Mouse (Mus musculus) liver, postnatal 0 days (tissue): ENCODE measurements around the gene Gm49450. TPM values are rescaled to one million over a fixed set of nuclear protein-coding genes. Genes with fewer than 3 reads are reported as not detected.

Experiments
- ATAC-seq: fragments of 200-750 bp; cut with Nextera tagmentation; 2 replicates; pipeline ENCODE4 v1.8.0; 2017; ENCODE audit warnings: mild to moderate bottlenecking, moderate library complexity
- DNase-seq: peaks from one replicate; pipeline ENCODE4 v3.0.0-alpha.2; 2016
- H3K27ac ChIP-seq: fragments of 300-500 bp; sonication (generic); 2 replicates; pipeline ENCODE4 v1.5.1; 2014; ENCODE audit warnings: antibody characterized with exemption, moderate library complexity, mild to moderate bottlenecking, low read depth
- H3K27me3 ChIP-seq: fragments of 300-500 bp; sonication (generic); 2 replicates; pipeline ENCODE4 v1.6.1; 2014; ENCODE audit warnings: low read length, control low read depth, mixed read lengths; ENCODE audit not compliant: insufficient read depth
- H3K36me3 ChIP-seq: fragments of 300-500 bp; sonication (generic); replicated peaks from 2 replicates; pipeline ENCODE4 v1.6.1; 2014; ENCODE audit warnings: mild to moderate bottlenecking, control low read depth, low read length, moderate library complexity, mixed read lengths; ENCODE audit not compliant: insufficient read depth
- H3K4me1 ChIP-seq: fragments of 300-500 bp; sonication (generic); 2 replicates; pipeline ENCODE4 v1.6.1; 2014; ENCODE audit warnings: antibody characterized with exemption, mild to moderate bottlenecking, control low read depth; ENCODE audit not compliant: insufficient read depth
- H3K4me2 ChIP-seq: fragments of 300-500 bp; sonication (generic); 2 replicates; pipeline ENCODE4 v1.6.1; 2014; ENCODE audit warnings: low read depth, mild to moderate bottlenecking, low read length, moderate library complexity, mixed read lengths
- H3K4me3 ChIP-seq: fragments of 300-500 bp; sonication (generic); 2 replicates; pipeline ENCODE4 v1.5.1; 2014; ENCODE audit warnings: low read depth, low read length
- H3K9ac ChIP-seq: fragments of 300-500 bp; sonication (generic); replicated peaks from 2 replicates; pipeline ENCODE4 v1.6.1; 2014; ENCODE audit warnings: mild to moderate bottlenecking, moderate library complexity
- H3K9me3 ChIP-seq: fragments of 300-500 bp; sonication (generic); 2 replicates; pipeline ENCODE4 v1.6.1; 2016; ENCODE audit warnings: mild to moderate bottlenecking, control low read depth, low read length, mixed read lengths
- CTCF ChIP-seq: sonication (generic); IDR thresholded peaks from 2 replicates; pipeline ENCODE4 v1.5.1; 2016; ENCODE audit warnings: antibody characterized with exemption, low read depth
- EP300 ChIP-seq: IDR thresholded peaks from 2 replicates; pipeline ENCODE4 v1.6.1; 2016; ENCODE audit warnings: antibody characterized with exemption, low read depth, mild to moderate bottlenecking
- WGBS: fragments of 180-500 bp; shearing (Covaris S2); extraction: QIAGEN DNeasy Blood & Tissue Kit; methylation state at CpG from one replicate; pipeline ENCODE4 v1.1.7; 2014; ENCODE audit not compliant: insufficient replicate concordance; 5-methylcytosine and 5-hydroxymethylcytosine counted together
- polyA plus RNA-seq: library from polyadenylated mRNA; unstranded; fragments of >200 nt; fragmentation: Nextera tagmentation; extraction: Ambion mirVana; gene quantifications from 2 replicates; pipeline ENCODE4 v1.2.1, GENCODE M21; 2015

Gene Gm49450
- not detected in 2 replicates for polyA plus RNA-seq

DNA sequence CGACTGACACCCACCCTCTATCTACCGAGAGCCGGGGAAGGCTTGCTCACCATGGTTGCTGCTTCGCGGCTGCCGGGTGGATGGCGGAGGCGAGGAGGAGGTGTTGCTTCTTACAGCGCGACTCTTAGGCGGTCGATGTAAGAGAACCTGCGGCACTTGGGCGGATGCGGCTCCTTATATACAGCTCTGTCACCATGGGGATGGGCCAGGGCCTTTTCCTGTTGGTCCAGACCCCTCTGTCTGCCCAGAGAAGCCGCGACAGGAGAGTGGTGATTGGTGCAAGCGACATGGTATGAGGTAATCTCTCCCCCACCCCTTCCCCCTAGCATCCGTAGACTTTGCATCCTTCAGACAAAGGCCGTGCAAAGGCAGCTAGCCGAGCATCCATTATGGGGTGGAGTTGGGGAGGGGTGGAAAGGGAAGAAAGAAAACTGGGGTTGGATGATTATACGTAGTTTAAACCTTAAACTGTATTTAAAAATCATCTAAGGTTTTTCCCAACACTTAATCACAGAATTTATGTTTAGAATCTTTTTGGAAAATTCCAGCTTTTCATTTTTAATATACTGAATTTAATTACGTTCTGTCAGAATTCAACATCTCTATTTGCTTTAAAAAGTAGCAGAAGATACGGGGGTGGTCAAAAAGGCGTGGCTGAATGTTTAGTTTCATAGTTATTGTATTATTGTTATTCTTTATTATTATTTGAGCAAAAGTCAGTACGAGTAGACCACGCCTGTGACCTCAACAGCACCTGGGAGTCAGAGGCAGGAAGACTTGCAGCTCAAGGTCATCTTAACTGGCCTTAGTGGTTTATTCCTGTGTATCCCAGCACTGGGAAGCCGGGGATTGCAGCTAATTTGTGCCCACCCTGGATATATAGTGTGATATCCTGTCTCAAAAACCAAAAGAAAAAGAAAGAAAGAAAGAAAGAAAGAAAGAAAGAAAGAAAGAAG lies at the start of gene Gm49450, which contains the start of gene Tuba1a:
TSS of gene Gm49450 (minus strand) at position 151 of the 956 bp plus-strand sequence.
TSS of gene Tuba1a (minus strand) at position 303 of the 956 bp plus-strand sequence.
- TF ChIP-seq CTCF (no peak), EP300 (no peak)
- Histone ChIP-seq H3K27ac (peak within 1 kb of the TSS; percentile 50; the same call in 1 of the 2 replicates), H3K36me3 (no peaks in the 10 kb centered on the region), H3K27me3 (peaks cover 10% of the 10 kb centered on the region; the same call in 1 of the 2 replicates), H3K4me3 (peak within 1 kb of the TSS; percentile 62), H3K9me3 (no peaks in the 10 kb centered on the region), H3K4me2 (peak within 1 kb of the TSS; percentile 88), H3K9ac (peak within 1 kb of the TSS; percentile 65), H3K4me1 (peaks cover 5% of the 10 kb centered on the region; the same call in 1 of the 2 replicates)
- peak; percentile 68 for DNase-seq
- 11% methylated on average over 28 of the region's 28 CpGs for whole genome bisulfite sequencing
- ATAC-seq, result peak; percentile 86

DNA sequence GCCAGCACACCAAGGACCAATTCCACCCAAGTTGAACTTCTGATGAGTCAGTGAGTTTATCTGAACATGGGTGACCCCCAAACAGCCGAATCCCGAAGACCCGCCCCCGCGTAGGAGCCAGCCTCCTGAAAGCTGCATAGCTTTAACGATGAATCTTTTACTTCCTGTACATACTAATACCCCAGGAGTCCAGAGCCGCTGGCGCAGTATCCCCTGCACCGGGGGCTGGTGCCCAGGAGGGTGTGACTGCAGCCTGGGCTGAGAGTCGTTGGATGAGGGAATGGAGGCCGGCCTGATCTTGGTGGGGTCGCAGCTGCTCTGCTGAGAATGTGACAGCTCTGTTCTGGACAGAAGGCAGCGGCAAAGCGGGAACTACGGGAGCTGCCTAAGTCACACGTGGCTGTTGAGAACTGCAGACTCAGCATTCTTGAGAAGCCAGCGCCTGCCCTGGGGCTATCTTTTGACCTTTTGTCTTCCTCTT lies 48.1 kb upstream of the Gm49450 start:
- peak; percentile 35 for ATAC-seq
- H3K9ac ChIP-seq, result no peak overlapping the region; the same call in none of the 2 replicates

DNA sequence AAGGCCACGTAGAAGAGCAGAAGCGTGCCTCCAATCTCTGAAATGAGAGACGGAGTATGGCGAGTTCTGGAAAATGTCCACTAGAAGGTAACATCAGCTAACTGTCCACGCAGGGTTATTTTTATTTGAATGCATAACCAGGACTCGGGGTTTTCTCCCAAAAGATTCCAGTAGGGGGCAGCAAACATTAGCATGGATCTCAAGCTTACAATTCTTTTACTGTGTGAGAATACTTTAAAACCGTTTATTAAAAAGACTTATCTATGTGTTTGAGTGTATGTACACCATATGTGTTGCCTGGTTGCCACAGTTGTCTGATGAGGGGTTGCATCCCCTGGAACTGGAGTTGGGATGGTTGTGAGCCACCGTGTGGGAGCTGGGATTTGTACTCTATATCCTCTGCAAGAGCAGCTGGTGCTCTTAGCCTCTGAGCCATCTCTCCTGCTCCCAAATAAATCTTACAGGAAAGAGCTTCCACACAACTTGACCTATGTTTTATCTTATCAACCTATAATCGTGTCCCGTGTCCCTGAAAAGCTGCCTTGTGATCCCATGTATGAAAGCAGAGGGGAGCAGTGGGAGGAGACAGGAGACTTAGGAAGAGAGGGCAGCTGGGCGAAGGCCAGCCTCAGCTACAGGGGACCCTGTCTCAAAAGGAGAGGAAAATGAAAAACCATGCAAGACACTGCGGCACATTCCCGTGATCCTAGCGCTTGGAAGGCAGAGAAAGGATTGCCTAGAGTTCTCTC lies 47.4 kb upstream of the Gm49450 start:
- Histone ChIP-seq H3K4me1 (peaks cover 10% of the 10 kb centered on the region), H3K9me3 (peaks cover 3% of the 10 kb centered on the region; the same call in 1 of the 2 replicates), H3K36me3 (no peaks in the 10 kb centered on the region), H3K4me3 (peak overlapping the region; percentile 24; the same call in 1 of the 2 replicates), H3K27me3 (no peaks in the 10 kb centered on the region), H3K4me2 (peak overlapping the region; percentile 65), H3K27ac (no peak overlapping the region), H3K9ac (no peak overlapping the region)
- WGBS, result 39% methylated on average over 14 of the region's 14 CpGs
- TF ChIP-seq CTCF, result peak; percentile 72
- no peak for TF ChIP-seq EP300
- DNase-seq (peak; percentile 62), ATAC-seq (no peak; the same call in 1 of the 2 replicates)

More for the DNA sequence above, 48.1 kb upstream of the Gm49450 start:
- TF ChIP-seq CTCF (peak; percentile 16; the same call in 1 of the 2 replicates), EP300 (no peak)
- Histone ChIP-seq H3K27me3 (no peaks in the 10 kb centered on the region), H3K4me2 (peak overlapping the region; percentile 65), H3K27ac (no peak overlapping the region), H3K4me1 (peaks cover 10% of the 10 kb centered on the region), H3K36me3 (no peaks in the 10 kb centered on the region), H3K4me3 (peak overlapping the region; percentile 24), H3K9me3 (peaks cover 3% of the 10 kb centered on the region; the same call in 1 of the 2 replicates)
- WGBS, result 17% methylated on average over 17 of the region's 17 CpGs
- no peak for DNase-seq

DNA sequence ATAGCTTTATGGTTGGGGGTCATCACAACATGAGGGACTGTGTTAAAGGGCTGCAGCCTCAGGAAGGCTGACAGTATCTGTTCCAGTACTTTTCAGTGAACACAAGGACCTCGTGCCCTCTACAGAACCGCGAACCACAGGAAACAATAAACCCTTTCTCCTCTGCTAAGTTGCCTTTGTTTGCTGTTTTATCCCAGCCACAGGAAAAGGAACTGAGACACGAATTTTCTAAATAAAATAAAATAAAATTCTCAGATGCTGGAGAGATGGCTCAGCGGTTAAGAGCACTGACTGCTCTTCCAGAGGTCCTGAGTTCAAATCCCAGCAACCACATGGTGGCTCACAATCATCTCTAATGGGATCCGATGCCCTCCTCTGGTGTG lies 45.4 kb upstream of the Gm49450 start:
- no peak for TF ChIP-seq EP300
- TF ChIP-seq CTCF, result no peak
- Histone ChIP-seq H3K4me2 (no peak overlapping the region), H3K4me3 (no peak overlapping the region), H3K27me3 (no peaks in the 10 kb centered on the region), H3K36me3 (no peaks in the 10 kb centered on the region), H3K4me1 (peaks cover 10% of the 10 kb centered on the region), H3K27ac (no peak overlapping the region), H3K9me3 (peaks cover 2% of the 10 kb centered on the region; the same call in 1 of the 2 replicates), H3K9ac (0 out of 2 replicates have a peak overlapping the region, but pooled peaks have one; percentile 7)
- ATAC-seq (no peak), DNase-seq (no peak)
- WGBS, result 27% methylated on average over 6 of the region's 6 CpGs

DNA sequence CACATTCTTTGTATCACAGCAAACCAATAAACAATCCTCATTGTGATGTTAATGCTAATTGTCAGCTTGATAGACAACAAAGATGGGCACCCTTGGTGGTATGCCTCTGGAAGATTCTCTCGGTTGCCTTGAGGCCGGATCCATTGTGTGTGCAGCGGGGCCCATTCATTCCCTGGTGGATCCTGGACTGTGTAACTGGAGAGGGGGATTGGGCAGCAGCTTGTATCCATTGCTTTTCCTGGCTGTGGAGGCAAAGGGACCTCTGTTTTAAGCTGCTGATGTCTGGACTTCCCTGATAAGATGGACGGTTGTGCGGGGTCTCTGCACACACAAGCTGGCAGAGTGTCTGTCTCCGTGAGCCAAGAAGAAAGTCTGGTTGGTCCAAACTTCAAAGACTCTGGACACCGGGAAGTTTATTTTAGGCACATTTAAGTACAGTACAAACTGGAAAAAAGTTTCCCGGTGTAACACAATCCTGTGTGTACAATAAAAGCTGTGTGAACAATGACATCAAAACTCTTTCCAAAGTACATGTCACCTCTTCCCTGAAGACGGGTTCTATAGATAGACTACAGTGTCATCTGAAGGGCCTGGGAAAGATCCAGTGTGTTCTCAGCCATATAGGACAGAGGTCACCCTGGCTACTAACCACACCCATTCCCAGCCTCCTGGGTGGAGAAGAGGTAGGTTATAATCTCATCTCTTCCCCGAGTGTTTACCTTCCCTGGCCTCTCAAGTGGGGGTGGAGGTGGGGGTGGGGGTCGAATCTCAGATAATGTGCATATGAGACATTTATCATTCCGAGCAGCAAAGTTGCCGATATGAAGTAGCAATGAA lies 44.8 kb upstream of the Gm49450 start:
- peak overlapping the region; percentile 7; the same call in 1 of the 2 replicates for H3K9ac ChIP-seq
- DNase-seq (no peak), ATAC-seq (peak; percentile 56)
- no peaks in the 10 kb centered on the region for H3K36me3 ChIP-seq
- TF ChIP-seq EP300, result 0 out of 2 replicates have a peak, but pooled peaks have one; percentile 14
- TF ChIP-seq CTCF, result no peak
- H3K4me3 ChIP-seq, result no peak overlapping the region
- H3K9me3 ChIP-seq, result no peaks in the 10 kb centered on the region
- peaks cover 14% of the 10 kb centered on the region for H3K4me1 ChIP-seq
- 47% methylated on average over 13 of the region's 13 CpGs for WGBS
- no peak overlapping the region for H3K4me2 ChIP-seq
- H3K27ac ChIP-seq, result no peak overlapping the region
- no peaks in the 10 kb centered on the region for H3K27me3 ChIP-seq
